Mouse (Mus musculus) intestine, postnatal 0 days (tissue): Measurements from ENCODE around the gene C1d. TPM values are rescaled to one million over a fixed set of nuclear protein-coding genes. Genes with fewer than 3 reads are reported as not detected.
A peak's percentile ranks its signal among the peaks of the same experiment; 100 is the strongest.

Source experiments
- ATAC-seq: fragments of 200-750 bp; cut with Nextera tagmentation; 2 replicates; pipeline ENCODE4 v1.8.0; 2017; ENCODE audit warnings: mild to moderate bottlenecking, moderate TSS enrichment, moderate library complexity
- H3K27ac ChIP-seq: fragments of 300-500 bp; sonication (generic); 2 replicates; pipeline ENCODE4 v1.5.1; 2014; ENCODE audit warnings: mild to moderate bottlenecking, low read depth, low read length, moderate library complexity
- H3K27me3 ChIP-seq: fragments of 300-500 bp; sonication (generic); replicated peaks from 2 replicates; pipeline ENCODE4 v1.6.1; 2014; ENCODE audit warnings: low read length, mixed read lengths; ENCODE audit not compliant: control insufficient read depth, insufficient read depth
- H3K36me3 ChIP-seq: fragments of 300-500 bp; sonication (generic); 2 replicates; pipeline ENCODE4 v1.6.1; 2014; ENCODE audit warnings: mild to moderate bottlenecking, moderate library complexity; ENCODE audit not compliant: control insufficient read depth, insufficient read depth
- H3K4me1 ChIP-seq: fragments of 300-500 bp; sonication (generic); replicated peaks from 2 replicates; pipeline ENCODE4 v1.6.1; 2014; ENCODE audit warnings: antibody characterized with exemption, low read length, mixed read lengths; ENCODE audit not compliant: control insufficient read depth, insufficient read depth
- H3K4me2 ChIP-seq: fragments of 300-500 bp; sonication (generic); replicated peaks from 2 replicates; pipeline ENCODE4 v1.6.1; 2014; ENCODE audit warnings: low read depth, mild to moderate bottlenecking, moderate library complexity
- H3K4me3 ChIP-seq: fragments of 300-500 bp; sonication (generic); 2 replicates; pipeline ENCODE4 v1.5.1; 2014; ENCODE audit warnings: low read depth, low read length
- H3K9ac ChIP-seq: fragments of 300-500 bp; sonication (generic); 2 replicates; pipeline ENCODE4 v1.6.1; 2014; ENCODE audit warnings: mild to moderate bottlenecking, low read depth, low read length
- H3K9me3 ChIP-seq: fragments of 300-500 bp; sonication (generic); 2 replicates; pipeline ENCODE4 v1.6.1; 2016; ENCODE audit warnings: mixed run types; ENCODE audit not compliant: control insufficient read depth
- CTCF ChIP-seq: sonication (generic); IDR thresholded peaks from 2 replicates; pipeline ENCODE4 v1.5.1; 2016; ENCODE audit warnings: low read depth, mild to moderate bottlenecking, control low read depth, antibody characterized with exemption, moderate library complexity
- WGBS: fragments of 180-500 bp; shearing (Covaris S2); extraction: QIAGEN DNeasy Blood & Tissue Kit; methylation state at CpG from one replicate; pipeline ENCODE4 v1.1.7; 2014; 5-methylcytosine and 5-hydroxymethylcytosine counted together
- polyA plus RNA-seq: library from polyadenylated mRNA; unstranded; fragments of >200 nt; fragmentation: Nextera tagmentation; extraction: Ambion mirVana; gene quantifications from 2 replicates; pipeline ENCODE4 v1.2.1, GENCODE M21; 2015

Gene C1d
- polyA plus RNA-seq = 101 and 106 TPM in 2 replicates

- 0% methylated on average over 33 of the region's 33 CpGs for WGBS
- peak; percentile 95 for ATAC-seq
- peak within 1 kb of the TSS; percentile 92 for H3K27ac ChIP-seq
- no peaks in the 10 kb centered on the region for H3K36me3 ChIP-seq
- no peaks in the 10 kb centered on the region for H3K27me3 ChIP-seq
- H3K4me1 ChIP-seq = 0 out of 2 replicates have a peak, but pooled peaks cover 4% of the 10 kb centered on the region
- no peaks in the 10 kb centered on the region for H3K9me3 ChIP-seq
- TF ChIP-seq CTCF = no peak
- H3K4me3 ChIP-seq = peak within 1 kb of the TSS; percentile 96
- peak within 1 kb of the TSS; percentile 76 for H3K4me2 ChIP-seq
- H3K9ac ChIP-seq = peak within 1 kb of the TSS; percentile 89
These were observed at the start of gene C1d for GRCm38 (mm10) chr11:17257443-17257842. TSS of gene C1d (plus strand) at chr11:17257579.

- peak within 1 kb of the TSS; percentile 63 for H3K9ac ChIP-seq
- H3K4me2 ChIP-seq = peak within 1 kb of the TSS; percentile 71
- ATAC-seq = peak; percentile 100
- peak within 1 kb of the TSS; percentile 72 for H3K27ac ChIP-seq
- H3K9me3 ChIP-seq = no peaks in the 10 kb centered on the region
- no peaks in the 10 kb centered on the region for H3K27me3 ChIP-seq
- TF ChIP-seq CTCF = no peak; the same call in 1 of the 2 replicates
- H3K36me3 ChIP-seq = peaks cover 3% of the 10 kb centered on the region; the same call in 1 of the 2 replicates
- peak within 1 kb of the TSS; percentile 75 for H3K4me3 ChIP-seq
- 1% methylated on average over 65 of the region's 65 CpGs for WGBS
- no peaks in the 10 kb centered on the region for H3K4me1 ChIP-seq
These were observed 45.9 kb upstream of the C1d start, which contains the start of gene Pno1 for GRCm38 (mm10) chr11:17211258-17212140. TSS of gene Pno1 (minus strand) at chr11:17211568.

GRCm38 (mm10) chr11:17212141-17212495 lies 45.3 kb upstream of the C1d start:
- H3K27ac ChIP-seq = 0 out of 2 replicates have a peak overlapping the region, but pooled peaks have one; percentile 72
- peak overlapping the region; percentile 63 for H3K9ac ChIP-seq
- peak overlapping the region; percentile 75 for H3K4me3 ChIP-seq
- H3K27me3 ChIP-seq = no peaks in the 10 kb centered on the region
- H3K4me1 ChIP-seq = no peaks in the 10 kb centered on the region
- under 1% methylated on average over 10 of the region's 10 CpGs for WGBS
- no peak; the same call in 1 of the 2 replicates for ATAC-seq
- no peak for TF ChIP-seq CTCF
- H3K4me2 ChIP-seq = peak overlapping the region; percentile 71
- peaks cover 2% of the 10 kb centered on the region; the same call in 1 of the 2 replicates for H3K36me3 ChIP-seq
- H3K9me3 ChIP-seq = no peaks in the 10 kb centered on the region

- 43% methylated on average over 5 of the region's 5 CpGs for WGBS
- no peak for ATAC-seq
- Histone ChIP-seq H3K9ac (no peak overlapping the region), H3K9me3 (no peaks in the 10 kb centered on the region), H3K27me3 (no peaks in the 10 kb centered on the region), H3K4me3 (no peak overlapping the region), H3K36me3 (no peaks in the 10 kb centered on the region), H3K27ac (no peak overlapping the region), H3K4me2 (peak overlapping the region; percentile 71), H3K4me1 (no peaks in the 10 kb centered on the region)
- no peak for TF ChIP-seq CTCF
These were observed 44.4 kb upstream of the C1d start for GRCm38 (mm10) chr11:17212903-17213509.

GRCm38 (mm10) chr11:17215475-17215874 lies 41.9 kb upstream of the C1d start:
- no peak for TF ChIP-seq CTCF
- H3K27ac ChIP-seq = no peak overlapping the region
- WGBS = 78% methylated on average over 3 of the region's 3 CpGs
- no peak overlapping the region for H3K9ac ChIP-seq
- no peak for ATAC-seq
- H3K4me1 ChIP-seq = no peaks in the 10 kb centered on the region
- no peaks in the 10 kb centered on the region for H3K9me3 ChIP-seq
- no peak overlapping the region for H3K4me2 ChIP-seq
- no peaks in the 10 kb centered on the region for H3K27me3 ChIP-seq
- no peak overlapping the region for H3K4me3 ChIP-seq
- no peaks in the 10 kb centered on the region for H3K36me3 ChIP-seq

GRCm38 (mm10) chr11:17221126-17221525 lies 36.3 kb upstream of the C1d start:
- 97% methylated on average over 8 of the region's 8 CpGs for whole genome bisulfite sequencing
- Histone ChIP-seq H3K4me1 (no peaks in the 10 kb centered on the region), H3K36me3 (peaks cover 27% of the 10 kb centered on the region; the same call in 1 of the 2 replicates), H3K9me3 (no peaks in the 10 kb centered on the region), H3K9ac (no peak overlapping the region), H3K4me2 (no peak overlapping the region), H3K27ac (no peak overlapping the region), H3K27me3 (no peaks in the 10 kb centered on the region), H3K4me3 (no peak overlapping the region)
- no peak for TF ChIP-seq CTCF
- no peak for ATAC-seq
